Mouse (Mus musculus) T-helper 17 cell (primary cell): ENCODE measurements around the gene Plac1.
"Not testable (repeated sequence)": the region's sequence is repeated elsewhere in the genome, so short reads cannot be mapped to it uniquely, and the experiment has no call there.

Experiments used
- in situ Hi-C, 2 experiments: fragments of 300-600 bp; cut with MboI, MseI; formaldehyde crosslinking; loops; 1 replicate in 1 of 2; 2 replicates in 1 of 2; pipeline ENCODE4 v1.15.1; 2025; ENCODE audit warnings: high pct_unique_total_duplicates in 2 of 2

The Plac1 gene

DNA sequence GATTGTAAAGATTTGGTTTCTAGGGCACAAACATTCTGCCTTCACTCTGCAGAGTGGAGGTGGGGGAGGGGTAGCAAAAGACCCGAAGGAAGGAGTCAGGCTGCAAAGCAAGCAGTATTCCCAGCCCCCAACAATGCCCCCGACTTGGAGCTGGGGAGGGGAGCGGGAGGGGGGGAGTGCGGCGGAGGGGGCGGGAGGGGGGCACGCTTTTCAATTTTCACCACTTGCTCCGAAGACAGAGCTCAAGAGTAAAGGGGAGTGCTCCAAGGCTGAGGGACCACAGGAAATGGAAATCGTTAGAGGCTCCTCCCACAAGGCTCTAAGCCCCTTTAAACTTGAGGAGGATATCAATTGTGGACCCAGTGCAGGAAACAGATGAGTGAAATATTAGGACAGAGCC, 189.6 kb downstream of the Plac1 start:
- in situ Hi-C loops, result no loop called here

DNA sequence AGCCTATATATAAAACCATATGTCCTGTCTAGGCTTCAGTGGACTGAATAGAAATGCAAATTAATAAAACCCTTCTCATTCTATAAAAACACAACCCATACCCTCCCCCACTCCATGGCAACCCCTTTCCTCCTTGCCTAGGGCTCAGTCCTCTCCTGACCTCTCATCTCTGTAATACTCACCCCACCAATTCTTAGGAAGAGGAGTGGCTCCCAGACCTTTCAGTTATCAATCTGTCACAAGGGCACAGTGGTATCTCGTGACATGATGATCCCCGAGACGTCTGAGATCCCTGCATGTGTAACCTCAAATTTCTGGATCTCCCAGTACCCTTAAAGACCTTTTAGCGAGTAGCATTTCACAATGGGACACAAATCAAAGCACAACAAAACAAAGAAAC, 190.7 kb downstream of the Plac1 start:
- in situ Hi-C loops, result no loop called here

DNA sequence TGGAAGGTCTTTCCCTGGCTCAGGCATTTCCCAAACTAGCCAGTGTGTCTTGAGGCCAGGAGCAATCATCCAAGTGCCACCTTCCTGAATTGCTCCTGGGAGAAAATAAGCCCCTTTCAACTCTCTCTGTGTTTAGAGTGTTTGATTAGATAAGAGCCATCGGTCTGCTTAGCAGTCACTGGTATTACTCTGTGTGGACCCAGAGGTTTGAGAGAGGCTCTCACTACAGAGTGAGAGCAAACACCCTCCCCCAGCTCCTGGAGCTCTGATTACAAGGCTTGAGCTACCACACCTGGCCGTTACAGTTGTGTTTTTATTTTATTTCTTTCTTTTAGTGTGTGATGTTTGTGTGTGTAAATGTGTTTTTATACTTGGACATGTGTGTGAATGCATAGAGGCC, 193.0 kb downstream of the Plac1 start:
- in situ Hi-C loops, result no loop called here

DNA sequence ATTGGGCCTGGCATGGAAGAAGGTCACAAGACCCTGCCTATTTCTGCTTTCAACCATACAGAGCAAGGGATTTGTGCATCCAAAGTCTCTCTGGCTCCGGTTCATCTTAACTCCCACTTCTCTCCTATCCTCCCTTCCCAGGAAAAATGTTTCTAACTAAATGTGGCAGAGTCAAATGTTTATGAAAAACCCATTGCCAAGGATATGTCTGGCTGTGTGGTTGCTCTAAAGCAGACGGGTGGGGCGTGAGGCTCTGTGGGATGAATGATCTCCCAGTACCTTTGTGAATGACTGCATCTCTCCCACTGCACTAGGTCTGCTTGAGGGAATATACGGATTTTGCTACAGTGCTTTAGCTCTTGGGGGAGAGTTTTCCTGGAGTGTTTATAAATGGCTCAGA, 193.9 kb downstream of the Plac1 start:
- in situ Hi-C loops, result no loop called here

DNA sequence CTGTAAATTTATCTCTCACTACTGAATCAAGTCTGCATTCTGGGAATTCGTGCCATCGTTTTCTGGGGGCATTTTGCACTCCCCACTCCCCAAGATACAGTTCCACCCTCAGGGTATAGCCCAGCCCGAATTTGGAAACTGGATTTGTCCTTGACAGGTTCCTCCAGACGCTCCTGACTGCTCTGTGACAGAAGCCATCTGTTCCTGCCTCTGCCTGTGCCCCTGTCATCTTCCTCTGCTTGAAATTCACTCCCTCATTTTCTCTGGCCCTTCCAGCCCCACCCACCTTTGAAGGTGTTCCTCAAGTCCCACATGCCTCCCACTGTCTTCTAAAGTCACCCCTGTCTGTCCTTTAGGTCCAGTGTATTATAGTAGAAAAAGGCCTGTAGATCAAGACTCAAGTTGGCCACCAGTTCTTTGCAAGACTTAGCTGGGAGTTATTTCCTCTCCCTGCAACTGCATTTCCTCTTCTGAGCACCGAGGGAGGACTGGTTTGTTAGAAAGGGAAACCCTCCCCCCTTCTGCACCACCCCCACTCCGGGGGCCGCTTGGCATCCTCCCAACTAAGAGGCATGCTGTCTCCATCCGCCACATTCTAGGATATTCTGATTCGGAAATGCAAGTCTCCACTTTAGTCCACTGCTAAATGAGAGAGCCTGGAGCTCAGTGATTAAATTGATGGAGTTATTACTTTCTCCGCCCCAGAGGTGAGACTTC, 194.6 kb downstream of the Plac1 start:
- in situ Hi-C loops, result no loop called here

DNA sequence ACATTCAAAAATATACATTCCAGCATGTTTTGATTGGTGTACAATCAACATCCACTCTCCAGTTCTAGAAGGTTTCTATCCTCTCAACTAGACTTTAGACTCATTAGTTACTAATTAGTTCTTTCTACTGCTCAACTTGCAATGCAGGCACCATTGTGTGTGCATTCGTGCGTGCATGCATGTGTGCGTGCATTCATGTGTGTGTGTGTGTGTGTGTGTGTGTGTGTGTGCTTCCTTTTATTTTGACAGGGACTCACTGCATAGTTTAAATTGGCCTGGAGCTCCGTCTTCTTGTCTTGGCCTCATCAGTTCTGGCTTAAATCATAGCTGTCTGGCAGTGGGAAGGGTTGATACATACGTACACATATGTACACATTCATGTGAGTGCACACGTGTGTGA, 198.9 kb downstream of the Plac1 start:
- in situ Hi-C loops, result no loop called here

DNA sequence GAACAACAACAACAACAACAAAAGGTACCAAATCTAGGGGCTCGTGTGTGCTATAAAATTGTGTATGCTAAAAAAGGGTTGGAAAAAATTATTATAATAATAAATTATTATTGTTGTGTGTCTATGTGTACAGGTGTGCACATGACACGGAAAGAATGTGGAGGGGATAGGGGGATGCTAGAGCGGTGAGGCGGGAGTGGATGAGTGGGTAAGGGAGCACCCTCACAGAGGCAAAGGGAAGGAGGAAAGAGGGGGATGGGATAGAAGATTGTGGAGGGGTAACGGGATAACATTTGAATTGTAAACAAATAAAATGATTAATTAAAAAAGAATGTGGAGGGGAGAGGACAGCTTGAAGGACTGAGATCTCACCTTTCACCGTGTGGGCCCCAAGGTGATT, 199.8 kb downstream of the Plac1 start:
- in situ Hi-C loops, result no loop called here

DNA sequence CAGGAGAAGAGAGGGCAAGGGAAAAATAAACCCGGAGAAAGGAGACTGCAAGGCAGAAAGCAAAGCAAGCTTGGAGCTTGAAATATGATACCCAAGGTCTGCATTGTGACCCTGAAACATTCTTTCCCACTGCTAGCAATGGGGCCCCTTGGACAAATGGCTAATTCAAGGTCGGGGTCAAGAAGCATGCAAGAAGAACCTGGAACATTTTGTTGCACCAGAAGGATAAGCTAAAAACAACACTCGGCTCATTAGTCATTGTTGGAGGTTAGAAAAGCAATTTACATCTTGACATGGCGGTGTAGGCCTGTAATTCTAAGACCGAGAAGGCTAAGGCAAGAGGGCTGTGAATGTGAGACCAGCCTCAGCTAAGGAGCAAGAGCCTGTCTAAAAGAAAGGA, 200.3 kb downstream of the Plac1 start:
- in situ Hi-C loops, result no loop called here

DNA sequence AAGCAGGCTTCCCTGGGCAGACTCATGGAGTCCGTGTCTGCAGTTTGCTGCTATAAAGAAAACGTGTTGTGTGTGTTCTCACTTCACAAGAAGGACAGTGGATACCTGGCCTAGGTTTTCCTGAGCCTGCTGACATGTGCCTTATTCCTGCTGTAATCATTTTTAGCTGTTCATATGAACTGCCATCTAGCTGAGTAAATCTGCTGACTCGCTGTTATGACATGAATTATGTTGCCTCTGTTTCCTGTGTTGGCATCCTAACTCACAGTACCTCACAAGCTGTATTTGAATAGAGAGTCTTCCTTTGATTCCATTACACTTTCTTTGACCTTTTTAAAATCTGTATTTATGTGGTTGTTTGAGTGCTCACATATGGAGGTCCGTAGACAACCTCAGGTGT, 201.7 kb downstream of the Plac1 start:
- in situ Hi-C loops, result no loop called here

DNA sequence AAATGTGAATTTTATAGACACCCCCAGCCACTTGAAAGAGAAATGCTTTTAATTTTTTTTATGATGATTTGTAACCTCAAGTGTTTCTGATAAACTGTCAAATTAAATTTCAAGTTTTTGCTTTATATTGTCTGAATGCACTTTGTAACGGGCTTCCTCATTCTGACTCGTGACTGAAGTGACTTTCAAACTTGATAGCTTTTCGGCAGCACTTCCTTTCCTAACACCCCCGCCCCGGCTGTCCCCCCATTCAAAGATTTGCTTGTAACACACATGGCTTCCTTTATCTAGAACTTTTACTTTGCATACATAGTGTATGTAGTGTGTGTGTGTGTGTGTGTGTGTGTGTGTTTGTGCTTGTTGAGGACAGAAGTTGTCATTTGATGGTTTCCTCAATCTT, 210.4 kb downstream of the Plac1 start:
- in situ Hi-C loops, result no loop called here

DNA sequence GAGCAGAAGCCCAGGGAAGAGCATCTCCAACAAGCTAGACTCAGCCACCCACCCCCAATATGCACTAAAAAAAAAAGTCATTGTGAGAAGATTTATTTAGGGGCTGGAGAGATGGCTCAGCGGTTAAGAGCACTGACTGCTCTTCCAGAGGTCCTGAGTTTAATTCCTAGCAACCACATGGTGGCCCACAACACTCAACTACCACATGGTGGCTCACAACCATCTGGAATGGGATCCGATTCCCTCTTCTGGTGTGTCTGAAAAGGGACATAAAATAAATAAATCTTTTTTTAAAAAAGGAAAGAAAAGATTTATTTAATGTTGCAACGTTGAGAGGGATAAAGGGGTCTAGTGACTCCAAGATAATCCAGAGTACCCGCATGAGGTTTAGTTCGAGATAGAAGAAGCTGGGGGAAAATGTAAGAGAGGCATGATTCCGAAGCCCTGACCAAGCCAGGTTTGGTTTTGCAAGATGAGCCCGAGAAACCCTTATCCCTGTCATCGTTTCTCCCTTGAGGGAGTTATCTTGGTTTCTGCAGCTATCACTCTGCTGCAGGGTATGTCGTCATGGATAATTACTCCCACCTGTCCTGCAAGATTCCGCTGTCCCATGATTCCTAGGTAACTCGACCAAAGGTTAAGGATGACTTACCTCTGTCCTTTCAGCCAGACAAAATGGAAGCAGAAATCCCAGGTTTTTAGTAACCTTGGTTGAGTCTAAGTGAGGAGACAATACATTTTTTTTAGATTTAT, 214.3 kb downstream of the Plac1 start:
- in situ Hi-C loops, result no loop called here

DNA sequence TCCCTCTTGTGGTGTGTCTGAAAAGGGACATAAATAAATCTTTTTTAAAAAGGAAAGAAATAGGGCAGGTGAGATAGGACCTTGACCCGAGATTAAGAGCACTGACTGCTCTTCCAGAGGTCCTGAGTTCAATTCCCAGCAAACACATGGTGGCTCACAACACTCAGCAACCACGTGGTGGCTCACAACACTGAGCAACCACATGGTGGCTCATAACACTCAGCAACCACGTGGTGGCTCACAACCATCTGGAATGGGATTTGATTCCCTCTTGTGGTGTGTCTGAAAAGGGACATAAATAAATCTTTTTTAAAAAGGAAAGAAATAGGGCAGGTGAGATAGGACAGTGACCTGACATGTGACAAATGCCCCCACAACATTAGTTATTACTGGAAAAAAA, 215.6 kb downstream of the Plac1 start:
- in situ Hi-C loops, result not testable (repeated sequence)

DNA sequence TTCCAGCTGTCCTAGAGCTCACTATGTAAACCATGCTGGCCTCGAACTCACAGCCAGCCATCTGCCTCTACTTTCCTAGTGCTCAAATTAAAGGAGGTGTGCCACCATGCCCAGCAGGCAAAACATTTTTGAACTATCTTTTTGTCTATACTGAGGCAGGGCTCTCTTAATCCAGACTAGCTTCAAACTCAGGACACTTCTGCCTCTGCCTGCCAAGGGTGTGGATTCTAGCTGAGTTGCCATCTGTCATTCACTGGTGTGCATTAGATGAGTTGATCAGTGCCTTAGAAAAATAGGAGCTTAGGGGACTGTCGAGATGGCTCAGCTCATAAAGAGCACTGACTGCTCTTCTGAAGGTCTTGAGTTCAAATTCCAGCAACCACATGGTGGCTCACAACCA, 216.9 kb downstream of the Plac1 start:
- in situ Hi-C loops, result no loop called here
